In genomic region chr8:105699488-105700215, GRCm38 (mm10) we compare ENCODE assay signal across 10 mouse cellular contexts. TPM values are rescaled to one million over a fixed set of nuclear protein-coding genes. Genes with fewer than 3 reads are reported as not detected.
DNase-seq lines count a peak whose midpoint lies in the region; ATAC-seq lines count a peak whose summit lies in the region.
"Had no signal": no experiment of that assay in that cellular context is flagged by ENCODE, and none has a peak within 500 bp of the region (broad histone marks: within the 10 kb centered on the region; RNA-seq: fewer than 3 reads in every experiment).

No protein-coding gene starts in this region.

- ATAC-seq in kidney, embryonic 14.5 days (ENCODE audit: low FRiP score, low TSS enrichment) = no peak
- ATAC-seq in embryonic facial prominence, embryonic 11.5 days (replicated peaks; ENCODE audit: insufficient number of reproducible peaks, low FRiP score, low TSS enrichment, low read depth) = no peak
- no peak for ATAC-seq in hindbrain, embryonic 16.5 days
- ATAC-seq in midbrain, embryonic 15.5 days (replicated peaks) = no peak
- ATAC-seq in erythroid progenitor cell, adult 5-6 weeks (replicated peaks; ENCODE audit: low FRiP score, poor library complexity, severe bottlenecking) = no peak

- H3K27ac ChIP-seq in kidney, embryonic 14.5 days (ENCODE audit: low read depth, low read length) = no peak overlapping the region
- no peak overlapping the region for H3K27ac ChIP-seq in embryonic facial prominence, embryonic 11.5 days (replicated peaks; ENCODE audit: low read depth, low read length)
- no peak overlapping the region; the same call in 1 of the 2 replicates for H3K27ac ChIP-seq in hindbrain, embryonic 16.5 days (ENCODE audit: low read depth, low read length)
- H3K27ac ChIP-seq in midbrain, embryonic 15.5 days = 0 out of 2 replicates have a peak overlapping the region, but pooled peaks have one; percentile 92

- peaks cover 42% of the 10 kb centered on the region for H3K36me3 ChIP-seq in kidney, embryonic 14.5 days (ENCODE audit: control insufficient read depth, insufficient read depth, low read length)
- H3K36me3 ChIP-seq in embryonic facial prominence, embryonic 11.5 days (replicated peaks; ENCODE audit: control insufficient read depth, insufficient read depth, low read depth, low read length) = peaks cover 3% of the 10 kb centered on the region
- peaks cover 33% of the 10 kb centered on the region for H3K36me3 ChIP-seq in hindbrain, embryonic 16.5 days (ENCODE audit: control insufficient read depth, insufficient read depth, low read length)
- H3K36me3 ChIP-seq in midbrain, embryonic 15.5 days (replicated peaks) = peaks cover 20% of the 10 kb centered on the region

- no peaks in the 10 kb centered on the region for H3K27me3 ChIP-seq in kidney, embryonic 14.5 days (ENCODE audit: control insufficient read depth, insufficient read depth, low read length)
- H3K27me3 ChIP-seq in embryonic facial prominence, embryonic 11.5 days (ENCODE audit: control insufficient read depth, insufficient read depth, low read length) = no peaks in the 10 kb centered on the region
- H3K27me3 ChIP-seq in hindbrain, embryonic 16.5 days (replicated peaks; ENCODE audit: control insufficient read depth, insufficient read depth, low read length) = no peaks in the 10 kb centered on the region
- H3K27me3 ChIP-seq in midbrain, embryonic 15.5 days (replicated peaks) = no peaks in the 10 kb centered on the region
- H3K27me3 ChIP-seq: Patski had no signal

- H3K4me1 ChIP-seq in kidney, embryonic 14.5 days (ENCODE audit: control insufficient read depth, insufficient read depth, low read length) = peaks cover 17% of the 10 kb centered on the region
- H3K4me1 ChIP-seq in embryonic facial prominence, embryonic 11.5 days (ENCODE audit: control insufficient read depth, insufficient read depth, low read length) = peaks cover 8% of the 10 kb centered on the region
- H3K4me1 ChIP-seq in hindbrain, embryonic 16.5 days (ENCODE audit: control insufficient read depth, insufficient read depth, low read depth, low read length) = peaks cover 30% of the 10 kb centered on the region
- H3K4me1 ChIP-seq in midbrain, embryonic 15.5 days = peaks cover 34% of the 10 kb centered on the region

- H3K4me3 ChIP-seq in kidney, embryonic 14.5 days (ENCODE audit: low read length) = peak overlapping the region; percentile 47
- peak overlapping the region; percentile 57 for H3K4me3 ChIP-seq in embryonic facial prominence, embryonic 11.5 days (ENCODE audit: low read depth, low read length)
- H3K4me3 ChIP-seq in hindbrain, embryonic 16.5 days (ENCODE audit: low read length) = peak overlapping the region; percentile 82
- peak overlapping the region; percentile 64 for H3K4me3 ChIP-seq in midbrain, embryonic 15.5 days

- peak overlapping the region; percentile 82 for H3K4me2 ChIP-seq in kidney, embryonic 14.5 days (replicated peaks; ENCODE audit: low read depth, low read length)
- H3K4me2 ChIP-seq in embryonic facial prominence, embryonic 11.5 days (ENCODE audit: low read depth, low read length) = peak overlapping the region; percentile 87
- H3K4me2 ChIP-seq in hindbrain, embryonic 16.5 days (ENCODE audit: low read length) = peak overlapping the region; percentile 98
- peak overlapping the region; percentile 85 for H3K4me2 ChIP-seq in midbrain, embryonic 15.5 days

- H3K9ac ChIP-seq in kidney, embryonic 14.5 days (ENCODE audit: low read depth, low read length) = peak overlapping the region; percentile 63; the same call in 1 of the 2 replicates
- H3K9ac ChIP-seq in embryonic facial prominence, embryonic 11.5 days (replicated peaks; ENCODE audit: low read length) = peak overlapping the region; percentile 56; the same call in 1 of the 2 replicates
- H3K9ac ChIP-seq in hindbrain, embryonic 16.5 days (ENCODE audit: low read depth, low read length) = peak overlapping the region; percentile 80
- H3K9ac ChIP-seq in midbrain, embryonic 15.5 days = peak overlapping the region; percentile 59

- DNase-seq in kidney, postnatal 10 days = no peak
- DNase-seq in embryonic facial prominence, embryonic 11.5 days (ENCODE audit: low spot score) = no peak
- DNase-seq in retina, embryonic 14.5 days (ENCODE audit: low spot score) = no peak
- DNase-seq in cerebellum, postnatal 25 days = no peak

- no peaks in the 10 kb centered on the region for H3K9me3 ChIP-seq in kidney, embryonic 14.5 days (ENCODE audit: control insufficient read depth, low read length)
- H3K9me3 ChIP-seq in embryonic facial prominence, embryonic 11.5 days (replicated peaks; ENCODE audit: control insufficient read depth, low read length) = no peaks in the 10 kb centered on the region
- H3K9me3 ChIP-seq in hindbrain, embryonic 16.5 days (ENCODE audit: control insufficient read depth, low read length) = no peaks in the 10 kb centered on the region
- H3K9me3 ChIP-seq in midbrain, embryonic 15.5 days = no peaks in the 10 kb centered on the region

- 90% methylated on average over 11 of the region's 11 CpGs for WGBS in kidney, embryonic 14.5 days
- 87% methylated on average over 11 of the region's 11 CpGs for WGBS in embryonic facial prominence, embryonic 11.5 days
- whole genome bisulfite sequencing in hindbrain, embryonic 16.5 days = 85% methylated on average over 11 of the region's 11 CpGs
- 90% methylated on average over 11 of the region's 11 CpGs for WGBS in midbrain, embryonic 15.5 days

RNA-seq across cellular contexts. Expression of gene Acd, which starts 1.2 kb away (rescaled TPM):
- 50.3 and 62.0 TPM in 2 replicates for polyA plus RNA-seq in kidney, embryonic 14.5 days (2014; fragmentation: Nextera tagmentation; extraction: Ambion mirVana)
- polyA plus RNA-seq in embryonic facial prominence, embryonic 11.5 days (2014; fragmentation: Nextera tagmentation; extraction: Ambion mirVana) = 53.8 and 56.5 TPM in 2 replicates
- 91.7 and 96.4 TPM in 2 replicates for polyA plus RNA-seq in hindbrain, embryonic 16.5 days (2015; fragmentation: Nextera tagmentation; extraction: Ambion mirVana)
- polyA plus RNA-seq in midbrain, embryonic 15.5 days (2015; fragmentation: Nextera tagmentation; extraction: Ambion mirVana) = 104 and 106 TPM in 2 replicates
- total RNA-seq in erythroid progenitor cell, adult 5-6 weeks (2015; ENCODE audit: low replicate concordance) = 10.9 and 22.0 TPM in 2 replicates
- 1.7 and 9.7 TPM in 2 replicates for total RNA-seq in erythroid progenitor cell, adult 5-6 weeks (2017; ENCODE audit: low replicate concordance)

RNA-seq across cellular contexts. Expression of gene Pard6a, which starts 1.3 kb away (rescaled TPM):
- 15.6 and 16.1 TPM in 2 replicates for polyA plus RNA-seq in kidney, embryonic 14.5 days (2014; fragmentation: Nextera tagmentation; extraction: Ambion mirVana)
- 13.2 and 16.3 TPM in 2 replicates for polyA plus RNA-seq in embryonic facial prominence, embryonic 11.5 days (2014; fragmentation: Nextera tagmentation; extraction: Ambion mirVana)
- 62.5 and 63.8 TPM in 2 replicates for polyA plus RNA-seq in hindbrain, embryonic 16.5 days (2015; fragmentation: Nextera tagmentation; extraction: Ambion mirVana)
- 51.6 and 51.8 TPM in 2 replicates for polyA plus RNA-seq in midbrain, embryonic 15.5 days (2015; fragmentation: Nextera tagmentation; extraction: Ambion mirVana)
- 1.7 and 3.6 TPM in 2 replicates for total RNA-seq in erythroid progenitor cell, adult 5-6 weeks (2015; ENCODE audit: low replicate concordance)
- total RNA-seq in erythroid progenitor cell, adult 5-6 weeks (2017; ENCODE audit: low replicate concordance) = 2.7 TPM in 1 of 2 replicates, not detected in the other

RNA-seq across cellular contexts. Expression of gene 4933405L10Rik, which starts 7.8 kb away (rescaled TPM):
- polyA plus RNA-seq in kidney, embryonic 14.5 days (2014; fragmentation: Nextera tagmentation; extraction: Ambion mirVana) = 0.16 TPM in 1 of 2 replicates, not detected in the other
- 0.50 TPM in 1 of 2 replicates, not detected in the other for polyA plus RNA-seq in embryonic facial prominence, embryonic 11.5 days (2014; fragmentation: Nextera tagmentation; extraction: Ambion mirVana)
- polyA plus RNA-seq in hindbrain, embryonic 16.5 days (2015; fragmentation: Nextera tagmentation; extraction: Ambion mirVana) = 0.15 and 0.24 TPM in 2 replicates
- polyA plus RNA-seq in midbrain, embryonic 15.5 days (2015; fragmentation: Nextera tagmentation; extraction: Ambion mirVana) = 0.28 and 0.43 TPM in 2 replicates
- total RNA-seq in erythroid progenitor cell, adult 5-6 weeks (2015; ENCODE audit: low replicate concordance) = not detected in 2 replicates
- total RNA-seq in erythroid progenitor cell, adult 5-6 weeks (2017; ENCODE audit: low replicate concordance) = not detected in 2 replicates
- total RNA-seq: megakaryocyte-erythroid progenitor cell, adult 5-6 weeks had no signal

RNA-seq across cellular contexts. Expression of gene Enkd1, which starts 8.4 kb away (rescaled TPM):
- polyA plus RNA-seq in kidney, embryonic 14.5 days (2014; fragmentation: Nextera tagmentation; extraction: Ambion mirVana) = 33.0 and 36.2 TPM in 2 replicates
- polyA plus RNA-seq in embryonic facial prominence, embryonic 11.5 days (2014; fragmentation: Nextera tagmentation; extraction: Ambion mirVana) = 31.2 and 36.7 TPM in 2 replicates
- 17.7 and 17.9 TPM in 2 replicates for polyA plus RNA-seq in hindbrain, embryonic 16.5 days (2015; fragmentation: Nextera tagmentation; extraction: Ambion mirVana)
- 12.9 and 16.1 TPM in 2 replicates for polyA plus RNA-seq in midbrain, embryonic 15.5 days (2015; fragmentation: Nextera tagmentation; extraction: Ambion mirVana)
- 2.9 and 5.4 TPM in 2 replicates for total RNA-seq in erythroid progenitor cell, adult 5-6 weeks (2015; ENCODE audit: low replicate concordance)
- total RNA-seq in erythroid progenitor cell, adult 5-6 weeks (2017; ENCODE audit: low replicate concordance) = 0.15 and 3.7 TPM in 2 replicates

RNA-seq across cellular contexts. Expression of gene Carmil2, which starts 13.6 kb away (rescaled TPM):
- polyA plus RNA-seq in kidney, embryonic 14.5 days (2014; fragmentation: Nextera tagmentation; extraction: Ambion mirVana) = 0.33 and 0.65 TPM in 2 replicates
- polyA plus RNA-seq in embryonic facial prominence, embryonic 11.5 days (2014; fragmentation: Nextera tagmentation; extraction: Ambion mirVana) = 0.88 and 1.8 TPM in 2 replicates
- 22.0 and 22.1 TPM in 2 replicates for polyA plus RNA-seq in hindbrain, embryonic 16.5 days (2015; fragmentation: Nextera tagmentation; extraction: Ambion mirVana)
- polyA plus RNA-seq in midbrain, embryonic 15.5 days (2015; fragmentation: Nextera tagmentation; extraction: Ambion mirVana) = 24.9 and 25.6 TPM in 2 replicates
- 4.7 and 5.4 TPM in 2 replicates for total RNA-seq in erythroid progenitor cell, adult 5-6 weeks (2015; ENCODE audit: low replicate concordance)
- 4.2 and 7.0 TPM in 2 replicates for total RNA-seq in erythroid progenitor cell, adult 5-6 weeks (2017; ENCODE audit: low replicate concordance)
